In genomic region chr13:77957611-77958010, GRCm38 (mm10) we compare ENCODE assay signal across 20 mouse cellular contexts.
DNase-seq lines count a peak whose midpoint lies in the region; ATAC-seq lines count a peak whose summit lies in the region.
"Had no signal": no experiment of that assay in that cellular context is flagged by ENCODE, and none has a peak within 500 bp of the region (broad histone marks: within the 10 kb centered on the region; RNA-seq: fewer than 3 reads in every experiment).

No protein-coding gene starts in this region.

- H3K4me3 ChIP-seq in midbrain, embryonic 10.5 days = no peak overlapping the region
- H3K4me3 ChIP-seq in midbrain, embryonic 15.5 days = no peak overlapping the region
- no peak overlapping the region for H3K4me3 ChIP-seq in embryonic facial prominence, embryonic 11.5 days (ENCODE audit: low read depth, low read length)
- no peak overlapping the region for H3K4me3 ChIP-seq in kidney, embryonic 16.5 days (ENCODE audit: low read length)
- H3K4me3 ChIP-seq: embryonic facial prominence, embryonic 13.5 days; gastrocnemius, adult 2 months; heart, embryonic 13.5 days had no signal

- DNase-seq in midbrain, embryonic 10.5 days (ENCODE audit: low spot score) = peak; percentile 53
- peak; percentile 89 for DNase-seq in embryo, embryonic 10 days (ENCODE audit: low spot score)
- peak; percentile 66 for DNase-seq in embryo, embryonic 11 days
- peak; percentile 29 for DNase-seq in embryonic facial prominence, embryonic 11.5 days (ENCODE audit: low spot score)
- no peak for DNase-seq in lung, postnatal 10 days
- DNase-seq: adrenal gland, adult 2 months; adrenal gland, postnatal 25 days; cerebellum, adult 2 months; cerebellum, postnatal 10 days; gastrocnemius, adult 2 months; gastrocnemius, postnatal 25 days; heart, adult 11 months; heart, postnatal 36 days had no signal

- no peaks in the 10 kb centered on the region for H3K36me3 ChIP-seq in midbrain, embryonic 10.5 days
- H3K36me3 ChIP-seq in midbrain, embryonic 15.5 days (replicated peaks) = no peaks in the 10 kb centered on the region
- no peaks in the 10 kb centered on the region for H3K36me3 ChIP-seq in embryonic facial prominence, embryonic 11.5 days (replicated peaks; ENCODE audit: control insufficient read depth, insufficient read depth, low read depth, low read length)
- no peaks in the 10 kb centered on the region for H3K36me3 ChIP-seq in kidney, embryonic 16.5 days (ENCODE audit: insufficient read depth, low read length)
- H3K36me3 ChIP-seq: embryonic facial prominence, embryonic 13.5 days; heart, embryonic 13.5 days had no signal

- no peak overlapping the region for H3K4me2 ChIP-seq in midbrain, embryonic 15.5 days
- H3K4me2 ChIP-seq in embryonic facial prominence, embryonic 11.5 days (ENCODE audit: low read depth, low read length) = no peak overlapping the region
- H3K4me2 ChIP-seq in kidney, embryonic 16.5 days (replicated peaks; ENCODE audit: low read depth, low read length) = no peak overlapping the region
- H3K4me2 ChIP-seq: embryonic facial prominence, embryonic 13.5 days; heart, embryonic 13.5 days; hindbrain, embryonic 14.5 days had no signal

- H3K27ac ChIP-seq in midbrain, embryonic 10.5 days (replicated peaks) = no peak overlapping the region
- no peak overlapping the region for H3K27ac ChIP-seq in midbrain, embryonic 15.5 days
- H3K27ac ChIP-seq in embryonic facial prominence, embryonic 11.5 days (replicated peaks; ENCODE audit: low read depth, low read length) = no peak overlapping the region
- no peak overlapping the region for H3K27ac ChIP-seq in kidney, embryonic 16.5 days (ENCODE audit: low read length)
- H3K27ac ChIP-seq: embryonic facial prominence, embryonic 13.5 days; gastrocnemius, adult 2 months; heart, embryonic 13.5 days; hindbrain, embryonic 14.5 days had no signal

- peaks cover 38% of the 10 kb centered on the region for H3K4me1 ChIP-seq in midbrain, embryonic 10.5 days
- H3K4me1 ChIP-seq in midbrain, embryonic 15.5 days = no peaks in the 10 kb centered on the region
- no peaks in the 10 kb centered on the region for H3K4me1 ChIP-seq in embryonic facial prominence, embryonic 11.5 days (ENCODE audit: control insufficient read depth, insufficient read depth, low read length)
- H3K4me1 ChIP-seq in kidney, embryonic 16.5 days (ENCODE audit: insufficient read depth, low read length) = 0 out of 2 replicates have a peak, but pooled peaks cover 3% of the 10 kb centered on the region
- H3K4me1 ChIP-seq: embryonic facial prominence, embryonic 13.5 days; heart, embryonic 13.5 days had no signal

- no peak for ATAC-seq in midbrain, embryonic 15.5 days (replicated peaks)
- no peak for ATAC-seq in embryonic facial prominence, embryonic 11.5 days (replicated peaks; ENCODE audit: insufficient number of reproducible peaks, low FRiP score, low TSS enrichment, low read depth)
- no peak for ATAC-seq in kidney, embryonic 16.5 days (ENCODE audit: low FRiP score, low TSS enrichment)
- ATAC-seq: forebrain, embryonic 14.5 days; intestine, embryonic 16.5 days had no signal

- H3K9ac ChIP-seq in midbrain, embryonic 15.5 days = no peak overlapping the region
- no peak overlapping the region for H3K9ac ChIP-seq in embryonic facial prominence, embryonic 11.5 days (replicated peaks; ENCODE audit: low read length)
- H3K9ac ChIP-seq in kidney, embryonic 16.5 days (replicated peaks; ENCODE audit: low read length) = no peak overlapping the region
- H3K9ac ChIP-seq: embryonic facial prominence, embryonic 13.5 days; heart, embryonic 13.5 days; hindbrain, embryonic 14.5 days had no signal

- WGBS in midbrain, embryonic 10.5 days = 0% methylated on average over 1 of the region's 1 CpGs
- WGBS in midbrain, embryonic 15.5 days = 7% methylated on average over 1 of the region's 1 CpGs
- 6% methylated on average over 1 of the region's 1 CpGs for WGBS in embryonic facial prominence, embryonic 11.5 days
- 8% methylated on average over 1 of the region's 1 CpGs for WGBS in kidney, embryonic 16.5 days

- H3K27me3 ChIP-seq in midbrain, embryonic 10.5 days (ENCODE audit: low read depth, poor library complexity, severe bottlenecking) = peaks cover 12% of the 10 kb centered on the region; the same call in 1 of the 2 replicates
- H3K27me3 ChIP-seq in midbrain, embryonic 15.5 days (replicated peaks) = no peaks in the 10 kb centered on the region
- no peaks in the 10 kb centered on the region for H3K27me3 ChIP-seq in embryonic facial prominence, embryonic 11.5 days (ENCODE audit: control insufficient read depth, insufficient read depth, low read length)
- no peaks in the 10 kb centered on the region for H3K27me3 ChIP-seq in kidney, embryonic 16.5 days (ENCODE audit: insufficient read depth, low read length)
- H3K27me3 ChIP-seq: embryonic facial prominence, embryonic 13.5 days; heart, embryonic 13.5 days had no signal

- no peaks in the 10 kb centered on the region for H3K9me3 ChIP-seq in midbrain, embryonic 10.5 days (replicated peaks)
- no peaks in the 10 kb centered on the region for H3K9me3 ChIP-seq in midbrain, embryonic 15.5 days
- no peaks in the 10 kb centered on the region for H3K9me3 ChIP-seq in embryonic facial prominence, embryonic 11.5 days (replicated peaks; ENCODE audit: control insufficient read depth, low read length)
- H3K9me3 ChIP-seq in kidney, embryonic 16.5 days (ENCODE audit: low read length) = no peaks in the 10 kb centered on the region
- H3K9me3 ChIP-seq: embryonic facial prominence, embryonic 13.5 days; heart, embryonic 13.5 days had no signal
